Mouse (Mus musculus): Measurements from ENCODE around the gene 1520401A03Rik.

- TF ChIP-seq GATA1 (IDR thresholded peaks at IDR 0.05; ENCODE audit: low read length), result no peak
- no peak for TF ChIP-seq TAL1 (IDR thresholded peaks at IDR 0.05; ENCODE audit: low read length)
Observed at GRCm38 (mm10) chr17:23673424-23674073, 49.0 kb downstream of the 1520401A03Rik start, which contains the start of the genes Hcfc1r1 and Thoc6.
